Mouse (Mus musculus) cerebellum, postnatal 36 days (tissue): ENCODE data around the gene Actn1.

Experiments
- DNase-seq, 2 experiments: peaks; one replicate each; pipeline ENCODE4 v3.0.0; 2021 to 2022; ENCODE audit warnings: mixed read lengths in 2 of 2

The Actn1 gene

DNA sequence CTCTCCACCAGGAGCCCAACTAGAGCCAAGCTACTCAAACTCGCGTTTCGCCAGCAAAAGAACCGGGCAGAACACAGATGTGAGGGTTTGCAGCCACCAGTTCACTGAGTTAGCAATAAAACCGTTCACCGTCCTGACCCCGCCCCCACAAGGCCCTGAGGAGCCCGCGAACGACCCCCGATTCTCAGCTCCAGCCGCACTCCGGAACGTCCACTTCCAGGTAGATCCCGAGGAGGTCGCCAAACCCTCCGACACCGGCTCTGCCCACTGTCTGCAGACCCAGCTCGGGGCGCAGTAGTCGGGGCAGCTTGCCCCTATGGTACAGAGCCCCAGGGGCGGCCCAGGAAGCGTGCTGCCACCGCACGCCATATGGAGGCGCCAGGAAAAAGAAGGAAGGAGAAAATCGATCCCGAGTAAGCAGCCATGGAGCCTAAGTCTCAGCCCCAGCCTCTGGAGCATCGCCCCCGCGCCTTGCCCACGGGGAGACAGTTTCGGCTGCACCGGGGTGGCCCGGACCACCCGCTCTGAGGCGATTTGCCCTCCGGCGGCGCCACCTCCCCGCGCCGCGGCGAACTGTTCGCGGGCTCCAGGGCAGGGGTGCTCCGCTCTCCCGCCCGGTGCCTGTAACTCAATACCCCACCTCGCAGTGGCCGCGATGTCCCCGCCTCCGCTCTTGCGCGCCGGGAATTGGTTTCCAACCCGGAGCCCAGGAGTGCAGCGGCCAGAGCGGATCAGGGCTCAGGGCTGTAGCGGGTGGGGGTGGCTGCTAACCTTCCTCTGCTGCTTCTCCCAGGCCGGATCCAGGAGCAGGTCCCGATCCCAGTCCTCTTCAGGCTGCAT, 735 bp downstream of the Actn1 start:
- DNase-seq: peak; percentile 45 to 48

DNA sequence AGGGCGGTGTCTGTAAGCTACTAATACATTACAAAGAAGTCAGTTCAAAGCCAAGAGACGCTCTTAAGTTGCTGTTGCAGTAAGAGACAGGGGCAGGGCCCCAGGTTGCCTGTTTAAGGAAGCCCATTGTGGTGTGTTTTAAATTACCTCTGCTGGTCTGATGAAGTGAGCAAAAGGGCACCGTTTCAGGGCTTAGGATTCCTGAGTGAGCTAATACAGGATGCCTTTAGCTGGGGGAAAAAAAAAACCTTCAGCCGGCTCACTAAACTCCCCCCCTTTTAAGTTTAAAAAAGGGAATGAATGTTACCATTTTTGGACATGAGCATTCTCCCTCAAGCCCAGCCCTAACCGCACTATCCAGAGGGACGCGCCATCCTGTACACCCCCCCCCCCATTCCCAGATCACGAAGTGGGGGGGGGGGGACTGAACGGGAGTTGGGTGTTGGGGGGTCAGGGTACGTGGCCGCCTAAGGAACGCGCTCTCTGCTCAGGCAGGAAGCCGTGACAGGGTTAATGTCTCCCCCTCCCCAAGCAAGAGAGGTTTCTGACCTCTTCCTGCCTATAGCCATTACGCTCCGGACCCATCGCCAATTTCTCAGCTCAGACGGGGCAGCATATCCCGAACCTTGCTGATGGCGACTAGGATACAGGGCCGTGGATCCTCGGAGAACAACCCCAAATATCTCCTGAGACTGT, 1.5 kb downstream of the Actn1 start:
- DNase-seq: no peak

DNA sequence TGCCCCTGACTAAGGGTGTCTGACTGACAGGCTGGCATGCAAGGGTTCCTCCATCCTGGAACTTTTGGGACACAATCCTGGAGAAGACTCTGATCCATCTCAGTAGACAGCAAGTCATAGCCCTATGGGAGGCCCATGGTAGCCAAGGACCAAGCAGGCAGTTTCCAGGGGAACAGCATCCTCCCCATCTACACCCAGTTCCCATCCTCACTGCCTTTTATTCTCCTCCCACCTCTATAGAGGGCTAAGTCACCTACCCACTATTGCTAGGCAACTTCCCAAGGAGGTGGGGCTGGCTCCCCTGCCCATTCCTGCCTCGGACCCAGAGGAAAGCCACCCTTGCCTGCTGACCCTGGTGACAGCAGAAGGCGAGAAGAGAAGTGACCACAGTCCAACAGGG, 8.2 kb downstream of the Actn1 start:
- no peak for DNase-seq

DNA sequence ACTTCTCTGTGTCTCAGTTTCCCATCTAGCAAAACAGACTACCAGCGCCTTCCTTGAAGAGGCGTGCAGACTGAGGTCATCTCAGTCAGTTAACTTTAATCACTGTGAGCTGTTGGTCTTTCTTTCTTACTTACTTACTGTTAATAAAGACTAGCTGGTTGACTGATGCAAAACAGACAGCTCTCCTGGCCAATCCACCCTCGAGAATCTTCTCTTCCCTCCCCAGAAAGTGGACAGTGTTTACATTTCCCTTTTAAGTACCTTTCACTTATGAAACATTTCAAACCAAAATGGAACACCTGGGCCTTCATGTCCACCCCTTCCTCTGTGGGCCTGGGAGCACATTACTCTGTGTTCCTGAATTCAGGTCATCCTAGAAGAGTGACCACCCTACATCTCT, 8.6 kb downstream of the Actn1 start:
- DNase-seq: no peak

DNA sequence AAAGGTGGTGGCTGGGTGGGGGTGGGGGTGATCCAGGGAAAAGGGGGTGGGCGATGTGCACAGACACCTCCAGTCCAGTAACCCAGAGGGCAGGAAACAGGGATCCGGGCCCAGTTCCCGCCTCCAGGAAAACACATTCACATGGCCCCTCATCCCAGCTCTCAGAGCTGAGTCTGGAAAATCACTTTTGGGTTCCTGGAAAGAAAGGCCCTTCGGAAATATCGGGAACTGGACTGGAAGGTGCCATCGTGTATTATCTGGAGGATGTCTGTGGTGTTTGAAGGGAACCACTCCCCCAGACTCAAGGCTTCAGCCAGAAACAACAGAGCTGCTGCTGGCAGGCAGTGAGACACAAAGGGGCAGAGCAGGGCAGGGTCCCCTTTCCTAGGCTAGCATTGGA, 10.6 kb downstream of the Actn1 start:
- DNase-seq: no peak

DNA sequence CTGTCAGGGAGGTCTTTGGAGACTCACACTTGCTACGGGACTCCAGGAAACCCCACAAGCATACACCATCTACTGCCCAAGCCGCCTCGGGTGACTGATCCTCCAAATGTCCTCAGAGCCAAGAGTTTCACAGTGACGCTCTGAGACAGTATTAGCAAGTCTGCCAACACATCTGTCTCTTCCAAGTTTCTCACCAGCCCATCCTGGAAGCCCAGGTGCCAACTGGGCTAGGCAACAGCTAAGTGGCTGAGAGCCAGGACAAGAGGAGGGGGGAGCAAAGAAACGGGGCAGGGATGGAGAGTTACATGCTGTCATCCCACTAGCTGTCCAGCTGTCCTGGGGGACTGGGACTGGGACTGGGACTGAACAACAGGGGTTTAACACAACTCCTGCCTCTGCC, 13.1 kb downstream of the Actn1 start:
- DNase-seq: no peak

DNA sequence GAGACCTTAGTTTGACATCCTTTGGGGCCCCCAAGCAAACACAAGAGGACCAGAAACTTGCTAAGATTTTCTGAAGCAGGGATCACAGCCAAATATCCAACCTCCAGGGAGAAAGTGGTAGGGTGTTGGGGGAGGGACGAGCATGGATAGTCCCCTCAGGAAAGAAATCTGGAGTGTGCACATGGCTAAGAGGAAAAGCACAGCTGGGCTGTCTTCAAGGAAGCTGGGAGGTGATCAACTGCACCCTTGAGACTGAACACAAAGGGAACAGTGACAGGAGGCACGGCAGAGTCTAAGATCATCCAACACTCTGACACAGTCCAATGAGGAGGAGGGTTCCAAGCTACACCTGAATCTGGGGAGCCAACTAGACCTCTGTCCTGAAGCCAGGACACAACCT, 13.7 kb downstream of the Actn1 start:
- no peak for DNase-seq

DNA sequence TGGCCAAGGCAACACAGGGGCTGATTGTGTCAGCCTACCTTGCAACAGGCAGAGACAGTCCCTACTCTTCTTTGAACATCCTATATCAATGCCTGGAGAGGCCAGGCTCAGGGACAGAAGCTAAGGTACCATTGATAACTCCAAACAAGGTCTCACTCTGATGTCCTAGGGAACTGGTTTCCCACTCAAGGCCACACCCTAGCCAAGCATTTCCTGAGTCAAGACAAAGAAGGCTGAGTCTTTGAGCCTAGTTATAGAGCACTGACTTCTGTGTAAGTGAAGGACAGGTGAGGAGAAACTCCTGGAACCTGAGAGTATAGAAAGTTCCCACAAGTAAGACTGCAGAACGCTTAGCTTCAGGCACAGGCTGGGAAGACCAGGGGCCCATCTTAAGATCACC, 15.4 kb downstream of the Actn1 start:
- DNase-seq: no peak

DNA sequence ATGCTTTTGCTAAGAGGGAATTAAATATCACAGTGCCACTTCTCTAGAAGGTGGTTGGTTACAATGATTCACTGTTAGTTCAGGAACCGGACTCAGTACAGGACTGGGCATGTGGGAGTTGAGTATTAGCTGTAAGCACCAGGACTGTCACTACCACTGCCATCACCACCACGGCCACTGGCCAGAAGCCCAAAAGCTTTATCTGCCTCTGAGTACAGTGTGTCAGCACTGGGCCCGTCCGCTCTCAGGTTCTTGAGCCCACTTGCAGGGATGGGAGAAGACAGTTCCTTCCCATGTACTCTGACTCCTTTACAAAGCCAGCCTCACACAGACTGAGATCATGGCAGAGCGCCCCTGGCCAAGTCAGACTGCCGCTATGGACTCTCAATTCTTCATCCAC, 16.0 kb downstream of the Actn1 start:
- DNase-seq: no peak

DNA sequence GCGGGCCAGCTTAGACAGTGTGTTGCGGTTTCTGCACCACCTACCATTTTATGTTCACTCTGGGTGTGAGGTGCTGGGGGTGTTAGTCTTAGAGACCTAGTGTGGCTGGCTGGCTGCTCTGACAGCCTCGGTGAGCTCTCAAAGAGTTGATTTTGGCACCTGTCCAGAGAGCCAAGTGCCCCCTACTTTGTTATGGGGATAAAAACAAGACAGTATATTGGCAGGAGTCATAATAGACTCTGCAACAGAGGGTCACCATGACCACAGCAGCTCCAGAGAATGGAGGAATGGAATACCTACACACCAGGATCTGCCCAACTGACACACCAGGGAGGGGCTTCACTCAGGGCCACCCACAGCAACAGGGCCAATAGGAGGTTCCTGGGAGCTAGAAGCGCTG, 16.8 kb downstream of the Actn1 start:
- no peak for DNase-seq

DNA sequence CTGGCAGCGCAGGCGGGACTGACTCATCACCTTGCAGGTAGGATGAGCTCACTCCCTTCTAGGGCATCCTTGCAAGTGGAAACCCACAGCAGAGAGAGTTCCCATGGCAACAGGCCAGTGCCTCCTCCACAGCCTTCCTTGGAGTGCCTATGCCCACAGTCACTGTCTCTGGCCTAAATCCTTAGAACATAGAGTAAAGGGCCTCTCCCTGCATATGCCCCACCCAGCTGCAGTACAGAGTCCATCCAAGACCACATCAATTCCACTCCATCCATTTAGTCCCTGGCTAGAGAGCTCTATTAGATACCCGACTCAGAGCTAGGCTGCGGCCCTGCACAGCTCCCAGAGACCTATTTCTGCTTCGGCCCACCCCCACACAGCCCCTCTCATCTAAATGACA, 20.7 kb downstream of the Actn1 start:
- DNase-seq: peak in 1 of 2 experiments; percentile 21

DNA sequence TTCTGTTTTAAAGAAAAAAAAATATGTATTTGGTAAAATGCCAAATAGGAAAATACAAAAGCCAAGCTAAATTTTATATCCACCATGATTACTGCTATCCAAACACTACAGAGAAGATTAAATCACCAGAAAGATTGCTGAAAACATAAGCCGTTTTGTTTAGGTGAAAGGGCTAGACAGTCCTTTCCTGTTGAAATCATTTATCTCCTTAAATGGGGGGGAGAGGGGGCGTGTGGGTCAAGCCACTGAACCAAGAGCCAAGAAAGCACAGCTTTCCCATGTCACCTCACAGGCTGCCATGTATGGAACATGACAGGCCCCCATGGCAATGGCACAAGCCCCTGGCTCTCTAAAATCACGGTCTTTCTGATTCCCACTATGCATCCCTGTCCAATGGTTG, 21.6 kb downstream of the Actn1 start:
- no peak for DNase-seq

DNA sequence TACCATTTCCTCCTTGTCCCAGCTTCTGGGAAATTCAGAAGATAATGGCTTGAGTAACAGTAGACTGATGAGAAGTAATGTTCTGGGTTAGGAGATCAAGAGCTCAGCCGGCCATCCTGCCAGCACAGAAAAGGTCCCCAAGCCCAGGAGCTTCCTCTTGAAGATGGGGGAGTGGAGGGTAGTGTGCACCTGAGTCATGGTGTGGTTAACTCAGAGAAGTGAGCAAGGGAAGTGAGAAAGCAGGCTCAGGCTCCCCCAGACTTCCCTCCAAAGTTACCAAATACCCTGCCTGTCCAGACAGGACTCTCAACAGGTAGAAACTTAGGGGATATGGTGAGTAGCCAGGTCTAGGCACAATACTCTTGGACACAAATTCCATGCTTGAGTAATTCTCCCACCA, 24.9 kb downstream of the Actn1 start:
- no peak for DNase-seq

DNA sequence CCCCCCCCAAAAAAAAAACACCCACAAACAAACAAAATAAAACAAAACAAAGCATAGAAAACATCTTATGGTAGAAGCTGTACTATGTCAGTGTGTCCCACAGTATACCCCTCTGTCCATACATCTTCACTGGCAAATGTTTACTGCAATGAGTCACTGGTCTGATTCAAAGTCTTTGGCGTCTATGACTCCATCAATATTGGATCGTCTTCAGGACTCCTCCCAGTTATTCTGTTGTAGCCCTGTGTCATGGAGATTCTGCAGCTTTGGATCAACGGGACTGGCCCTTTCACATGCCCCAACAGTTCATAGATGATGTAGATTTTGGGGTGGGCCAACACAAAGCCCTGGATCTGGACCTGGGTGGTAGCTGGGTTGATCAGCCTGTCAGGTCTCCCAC, 25.9 kb downstream of the Actn1 start:
- no peak for DNase-seq

DNA sequence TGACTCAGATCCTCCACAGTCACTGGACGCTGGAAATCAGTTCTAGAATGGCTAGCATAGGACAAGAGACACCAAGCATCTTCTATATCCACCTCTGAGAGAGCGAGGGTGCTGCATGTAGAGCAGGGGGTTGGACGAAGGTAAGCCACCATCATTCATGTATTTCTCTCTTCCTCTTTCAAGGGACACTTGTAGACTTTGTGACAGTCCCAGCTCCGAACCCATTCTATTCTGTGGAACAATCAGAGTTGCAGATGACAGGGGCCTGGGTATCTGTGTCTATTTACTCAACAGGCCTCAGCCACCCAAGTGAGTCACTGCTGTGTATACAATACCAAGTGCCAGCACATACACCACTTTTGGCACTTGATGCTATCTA, 27.3 kb downstream of the Actn1 start:
- no peak for DNase-seq

DNA sequence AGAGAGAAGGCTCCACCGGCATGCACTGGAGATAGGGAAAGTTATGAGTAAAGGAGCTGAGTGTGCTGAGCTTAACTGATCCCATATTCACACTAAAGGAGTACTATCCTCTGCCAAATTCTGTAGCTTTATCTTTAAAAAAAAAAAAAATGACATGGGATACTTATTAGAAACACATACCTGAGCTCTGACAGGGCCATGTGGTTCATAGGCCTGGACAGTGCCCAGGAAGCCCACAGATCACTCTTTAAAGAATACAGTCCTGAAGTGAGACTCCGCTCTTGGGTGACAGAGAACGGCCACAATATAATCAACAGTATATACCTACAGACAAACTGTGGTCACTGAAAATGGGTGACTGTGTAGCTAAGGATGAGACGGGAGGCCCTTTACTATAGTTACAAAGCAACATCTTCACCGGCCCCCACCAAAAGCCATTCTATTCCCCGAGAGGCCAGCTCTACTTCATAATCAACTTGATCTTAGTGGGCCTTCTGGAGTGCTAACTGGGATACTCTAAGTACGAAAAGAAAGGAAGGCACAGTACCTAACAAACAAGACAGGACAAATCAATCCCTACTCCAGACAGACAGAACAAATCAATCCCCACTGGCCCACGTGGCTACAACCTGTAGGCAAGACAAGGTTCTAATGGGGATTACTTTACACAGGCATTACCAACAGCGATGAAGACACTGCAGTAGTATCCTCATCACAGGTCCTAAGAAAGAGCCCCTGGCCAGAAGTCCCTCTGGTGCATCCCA, 27.9 kb downstream of the Actn1 start:
- no peak for DNase-seq

DNA sequence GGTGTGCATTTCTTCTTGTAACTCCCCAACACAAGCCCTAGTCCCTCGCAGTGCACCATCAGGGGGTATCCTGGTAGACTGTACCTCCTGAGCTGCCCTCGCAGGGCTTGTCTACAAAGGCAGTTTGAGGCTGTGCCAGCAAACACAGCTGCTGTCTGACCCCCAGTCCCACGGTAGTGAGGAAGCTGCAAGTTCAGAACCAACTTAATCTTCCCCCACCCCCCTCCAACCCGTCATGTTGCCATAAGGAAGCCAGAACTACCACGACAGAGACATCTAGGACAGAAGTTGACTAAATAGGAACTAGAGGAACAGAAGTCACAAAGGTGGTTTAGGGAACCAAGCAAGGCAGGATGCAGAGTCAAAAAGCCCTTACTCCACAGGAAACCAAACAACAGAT, 28.9 kb downstream of the Actn1 start:
- DNase-seq: no peak

DNA sequence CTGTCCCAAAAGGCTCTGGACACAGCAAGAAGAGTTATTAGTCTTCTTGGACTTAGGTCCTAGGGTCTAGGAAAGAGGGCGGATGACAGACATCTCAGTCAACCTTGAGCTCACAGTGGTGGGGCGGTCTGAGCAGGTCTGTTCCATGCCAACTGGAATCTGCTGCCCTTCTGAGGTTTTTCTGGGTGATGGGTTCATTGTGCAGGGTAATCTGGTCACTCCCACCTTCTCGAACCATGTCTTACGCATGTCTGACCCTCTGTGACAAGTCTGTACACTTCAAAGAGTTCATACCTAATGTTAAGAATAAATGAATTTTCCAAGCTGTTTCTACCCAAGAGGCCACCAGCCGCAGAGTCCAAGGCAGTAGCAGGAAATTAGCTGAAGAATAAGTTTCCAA, 29.3 kb downstream of the Actn1 start:
- DNase-seq: no peak

DNA sequence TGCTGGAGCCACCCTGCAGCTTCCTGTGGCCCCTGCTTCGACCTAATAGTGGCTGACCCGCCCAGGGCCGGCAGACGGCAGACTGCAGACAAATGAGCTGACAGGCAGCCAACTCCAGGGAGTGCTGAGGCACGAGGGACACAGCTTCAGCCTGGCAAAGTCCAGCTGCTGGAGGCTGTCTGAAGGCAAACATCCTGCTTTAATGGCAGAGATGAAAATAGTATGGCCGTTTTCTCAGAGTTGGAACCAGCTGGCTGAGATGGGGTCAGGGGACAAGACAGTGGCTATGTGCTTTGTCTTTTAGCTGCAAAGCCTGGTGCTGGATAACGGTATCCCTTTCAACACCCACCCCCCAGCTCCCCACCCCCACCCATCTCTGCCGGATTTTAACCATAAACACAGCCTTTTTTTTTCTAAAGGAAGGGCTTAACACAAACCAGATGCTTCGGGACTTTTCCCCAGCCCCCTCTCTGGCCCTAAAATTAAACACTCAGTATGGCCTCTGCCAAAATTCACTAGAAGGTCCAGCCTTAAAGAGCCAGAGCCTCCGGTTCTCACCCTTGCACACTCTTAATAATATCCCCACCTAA, 30.0 kb downstream of the Actn1 start:
- peak; percentile 47 to 56 for DNase-seq

DNA sequence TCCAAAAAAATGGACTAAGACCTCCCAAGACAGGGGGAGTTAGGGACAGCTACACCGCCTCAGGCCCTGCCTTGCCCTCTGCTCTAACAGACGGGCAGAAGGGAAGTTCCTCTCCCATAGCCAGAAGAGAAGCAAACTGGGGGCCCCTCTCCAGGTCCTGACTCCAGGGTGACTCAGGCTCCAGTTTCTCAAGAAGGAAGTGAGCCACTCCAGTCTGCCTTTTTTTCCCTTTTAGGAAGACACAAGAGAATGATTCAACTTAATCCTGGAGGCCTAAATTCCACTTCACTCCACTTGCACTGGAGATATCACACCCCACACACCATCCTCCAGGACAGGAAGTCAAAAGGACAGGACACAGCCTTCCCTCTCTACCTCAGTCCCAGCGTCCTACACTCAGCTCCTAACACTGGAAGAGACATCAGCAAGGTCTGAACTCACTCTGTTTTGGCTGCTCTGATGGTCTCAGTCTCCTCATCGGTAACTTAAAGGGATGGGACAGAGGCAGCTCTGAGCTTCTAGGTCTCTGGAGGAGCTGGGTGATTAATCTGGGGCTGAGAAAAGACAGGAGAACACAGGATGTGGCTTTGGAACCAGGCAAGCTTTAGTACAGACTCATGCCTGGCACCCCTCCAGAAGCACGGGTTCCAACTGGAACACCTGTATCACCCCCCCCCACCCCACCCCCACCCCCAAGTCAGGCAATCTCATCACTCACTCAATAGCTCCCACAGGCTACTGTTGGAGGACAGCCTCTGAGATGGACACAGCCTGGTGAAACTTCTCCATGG, 31.0 kb downstream of the Actn1 start:
- no peak for DNase-seq

DNA sequence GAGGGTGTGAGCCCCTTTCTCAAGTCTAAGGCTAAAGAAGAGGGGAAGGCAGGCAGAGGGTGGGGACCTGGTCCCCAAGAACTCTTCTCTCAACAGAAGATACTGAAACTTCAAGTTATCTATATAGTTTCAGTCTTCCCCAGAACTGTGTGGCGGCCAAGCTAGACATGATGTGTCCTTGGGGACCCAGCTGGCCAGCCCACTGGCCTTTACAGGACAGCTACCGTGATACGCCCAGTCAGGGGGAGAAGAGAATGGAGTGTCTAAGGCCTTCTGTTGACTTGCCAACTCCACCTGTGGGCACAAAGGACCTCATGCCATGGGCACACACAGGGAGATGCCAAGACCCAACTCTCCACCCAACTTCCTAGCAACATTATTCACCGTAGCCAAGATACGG, 31.8 kb downstream of the Actn1 start:
- no peak for DNase-seq

DNA sequence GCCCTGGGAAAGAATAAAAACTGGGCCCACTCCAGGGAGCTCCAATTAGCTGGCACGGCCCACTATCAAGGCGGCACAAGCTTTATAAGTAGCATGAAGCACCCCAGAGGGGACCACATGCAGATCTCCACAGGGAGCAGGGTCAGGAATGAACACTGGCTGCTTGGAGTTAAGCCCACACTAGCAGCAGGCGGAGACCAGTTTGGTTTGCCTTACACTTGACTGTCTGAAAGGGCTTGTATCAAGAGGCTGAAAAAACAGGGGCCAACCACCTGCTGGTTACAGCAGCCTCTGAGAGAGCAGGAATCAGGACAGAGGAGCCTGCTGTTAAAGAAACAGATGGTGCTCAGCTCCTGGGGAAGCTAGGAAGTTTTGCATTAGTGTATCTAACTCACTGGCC, 32.3 kb downstream of the Actn1 start:
- DNase-seq: peak; percentile 17 to 23

DNA sequence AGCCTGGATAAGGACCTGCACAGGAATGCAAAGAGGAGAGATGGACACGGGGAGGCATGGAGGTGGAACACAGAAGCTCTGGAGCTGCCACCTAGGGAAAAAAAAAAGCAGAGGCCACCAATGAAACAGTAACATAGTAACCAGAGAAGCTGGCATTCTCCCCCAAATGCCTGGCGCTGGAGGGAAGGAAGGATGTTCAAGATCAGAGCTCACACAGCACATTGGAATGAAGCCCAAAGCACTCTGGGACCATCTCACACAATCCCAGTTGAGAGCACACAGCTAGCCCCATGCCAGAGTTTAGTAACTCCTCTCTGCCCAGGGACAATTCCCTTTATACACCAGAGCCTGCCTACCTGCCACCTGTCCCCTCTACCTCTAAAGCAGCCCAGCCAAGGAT, 34.1 kb downstream of the Actn1 start:
- DNase-seq: no peak
